Mouse (Mus musculus) adrenal gland, postnatal 4 days (tissue): ENCODE measurements around the gene Cog1. TPM values are rescaled to one million over a fixed set of nuclear protein-coding genes. Genes with fewer than 3 reads are reported as not detected.

Source experiments
- DNase-seq, 2 experiments: peaks; one replicate each; pipeline ENCODE4 v3.0.0; 2021 to 2022; ENCODE audit warnings: low spot score in 2 of 2, mixed read lengths in 2 of 2
- total RNA-seq, 2 experiments: library from RNA; stranded (reverse); gene quantifications; 2 replicates each; pipeline ENCODE4 v1.2.3; 2021

Gene Cog1
- total RNA-seq, 2 experiments from 2014 or later = 34.9 to 41.8 TPM

GRCm38 (mm10) chr11:113697571-113697970, 48.6 kb downstream of the Cog1 start:
- no peak for DNase-seq

- DNase-seq = no peak
Observed at GRCm38 (mm10) chr11:113698013-113698545, 49.1 kb downstream of the Cog1 start.

GRCm38 (mm10) chr11:113699643-113700042, 50.7 kb downstream of the Cog1 start:
- DNase-seq = no peak

- DNase-seq = peak; percentile 39 to 59
Observed at GRCm38 (mm10) chr11:113703758-113704157, 54.8 kb downstream of the Cog1 start.

GRCm38 (mm10) chr11:113705966-113706652, 57.1 kb downstream of the Cog1 start:
- no peak for DNase-seq

- DNase-seq = no peak
Observed at GRCm38 (mm10) chr11:113708629-113709213, 59.8 kb downstream of the Cog1 start.

GRCm38 (mm10) chr11:113709272-113709671, 60.3 kb downstream of the Cog1 start:
- no peak for DNase-seq

GRCm38 (mm10) chr11:113709731-113710256, 60.8 kb downstream of the Cog1 start, which contains the start of gene Cpsf4l:
TSS of gene Cpsf4l (minus strand) at chr11:113710017.
- no peak for DNase-seq

- no peak for DNase-seq
Observed at GRCm38 (mm10) chr11:113710257-113710777, 61.3 kb downstream of the Cog1 start.

- DNase-seq = no peak
Observed at GRCm38 (mm10) chr11:113711061-113711460, 62.1 kb downstream of the Cog1 start.

- DNase-seq = peak in 1 of 2 experiments; percentile 42
Observed at GRCm38 (mm10) chr11:113715078-113715674, 66.2 kb downstream of the Cog1 start.

GRCm38 (mm10) chr11:113716132-113716531, 67.2 kb downstream of the Cog1 start:
- no peak for DNase-seq

Other genes starting within 250 kb of the Cog1 start
- 1 to 10 TPM; 3.6 to 4.8 TPM for gene Sstr2, start 29.8 kb upstream of the Cog1 start, total RNA-seq
- gene Slc39a11, start 910 bp downstream of the Cog1 start, total RNA-seq = 10 to 100 TPM; 23.9 to 26.0 TPM
- 10 to 100 TPM; 32.5 to 33.5 TPM for gene Fam104a, start 35.0 kb downstream of the Cog1 start, total RNA-seq
- gene D11Wsu47e, start 35.2 kb downstream of the Cog1 start, total RNA-seq = 10 to 100 TPM; 24.7 to 25.9 TPM
- under 1 TPM; 0.62 to 0.68 TPM for gene Cpsf4l, start 60.8 kb downstream of the Cog1 start, total RNA-seq
- 10 to 100 TPM; 86.9 to 95.5 TPM for gene Cdc42ep4, start 102.7 kb downstream of the Cog1 start, total RNA-seq